ENCODE assay signal across 8 mouse cellular contexts in the genomic region with DNA sequence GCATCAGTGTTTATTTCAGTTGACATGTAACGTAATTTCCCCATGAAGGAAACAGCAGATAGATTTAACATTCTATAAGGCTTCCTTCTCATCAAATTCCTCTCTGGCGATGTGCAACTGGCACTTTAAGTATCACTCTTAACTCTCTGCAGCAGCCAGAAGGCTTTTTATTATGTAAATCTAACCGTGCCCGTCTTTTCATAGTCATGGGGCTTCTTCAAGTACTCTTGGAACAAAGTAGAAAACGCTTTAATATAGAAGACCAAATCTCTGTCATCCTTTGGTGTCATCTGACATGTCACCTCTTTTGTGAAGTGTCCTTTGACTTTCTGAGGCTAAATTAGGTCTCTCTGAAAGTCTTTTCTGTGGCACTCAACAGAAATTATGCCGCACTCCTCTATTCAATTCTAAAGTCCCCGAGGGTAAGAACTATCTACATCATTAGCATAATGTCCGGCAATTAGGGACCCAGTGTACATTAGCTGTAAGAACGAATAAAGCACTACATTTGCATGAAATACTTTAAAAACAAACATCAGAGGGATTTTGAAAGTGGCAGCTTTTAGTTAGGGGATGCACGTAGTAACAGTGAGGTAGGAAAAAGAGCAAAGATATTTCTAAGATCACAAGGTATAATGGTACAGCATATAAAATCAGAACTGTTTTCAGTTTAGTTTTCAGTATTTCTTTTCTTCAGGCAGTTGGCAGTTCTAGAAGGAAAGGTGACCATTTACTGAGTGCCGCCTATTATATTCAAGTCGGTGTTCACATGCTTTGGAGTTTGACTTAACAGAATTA. TPM values are rescaled to one million over a fixed set of nuclear protein-coding genes. Genes with fewer than 3 reads are reported as not detected.
DNase-seq lines count a peak whose midpoint lies in the region; ATAC-seq and TF ChIP-seq lines count a peak whose summit lies in the region.

No protein-coding gene starts in this region.

- H3K4me3 ChIP-seq in gastrocnemius, adult 2 months, result peak overlapping the region; percentile 83
- H3K4me3 ChIP-seq in E14TG2a.4 (replicated peaks; ENCODE audit: low read length), result peak overlapping the region; percentile 95
- peak overlapping the region; percentile 90 for H3K4me3 ChIP-seq in forebrain, embryonic 13.5 days
- H3K4me3 ChIP-seq in liver, embryonic 15.5 days (replicated peaks), result peak overlapping the region; percentile 98

- no peaks in the 10 kb centered on the region for H3K27me3 ChIP-seq in E14TG2a.4 (ENCODE audit: insufficient read depth, low read length)
- H3K27me3 ChIP-seq in forebrain, embryonic 13.5 days, result no peaks in the 10 kb centered on the region
- H3K27me3 ChIP-seq in liver, embryonic 15.5 days, result no peaks in the 10 kb centered on the region

- intact Hi-C loops in gastrocnemius, adult 2 months (cut with DNase I), result loop anchor here (2.0 kb wide), 1 partner anchor 20 kb away; the partner anchor contains the start of gene Tmem19

- DNase-seq in gastrocnemius, adult 2 months, result no peak
- DNase-seq in gastrocnemius, postnatal 4 days (ENCODE audit: low spot score in 2 of 2), result no peak
- no peak for DNase-seq in frontal cortex, postnatal 25 days (ENCODE audit: low spot score in 2 of 2)
- DNase-seq in c-Kit-positive CD71-positive TER-119-positive erythroid progenitor cells, embryonic 14.5 days (ENCODE audit: low spot score), result no peak
- DNase-seq in cerebellum, adult 11 months, result no peak

- peak overlapping the region; percentile 95 for H3K9ac ChIP-seq in forebrain, embryonic 13.5 days
- H3K9ac ChIP-seq in liver, embryonic 15.5 days, result peak overlapping the region; percentile 90

- ATAC-seq in forebrain, embryonic 13.5 days, result no peak; the same call in 1 of the 2 replicates
- no peak for ATAC-seq in liver, embryonic 15.5 days (ENCODE audit: insufficient read depth)

- peaks cover 13% of the 10 kb centered on the region for H3K36me3 ChIP-seq in E14TG2a.4 (ENCODE audit: insufficient read depth, low read length)
- H3K36me3 ChIP-seq in forebrain, embryonic 13.5 days (ENCODE audit: poor library complexity, severe bottlenecking), result no peaks in the 10 kb centered on the region
- H3K36me3 ChIP-seq in liver, embryonic 15.5 days (replicated peaks), result peaks cover 5% of the 10 kb centered on the region; the same call in 1 of the 2 replicates

- H3K9me3 ChIP-seq in E14TG2a.4 (ENCODE audit: low read length), result no peaks in the 10 kb centered on the region
- H3K9me3 ChIP-seq in forebrain, embryonic 13.5 days (replicated peaks), result no peaks in the 10 kb centered on the region
- no peaks in the 10 kb centered on the region for H3K9me3 ChIP-seq in liver, embryonic 15.5 days (replicated peaks)

- H3K4me2 ChIP-seq in forebrain, embryonic 13.5 days, result peak overlapping the region; percentile 75
- H3K4me2 ChIP-seq in liver, embryonic 15.5 days, result peak overlapping the region; percentile 76

- peak overlapping the region; percentile 98 for H3K27ac ChIP-seq in gastrocnemius, adult 2 months
- H3K27ac ChIP-seq in forebrain, embryonic 13.5 days, result peak overlapping the region; percentile 98
- peak overlapping the region; percentile 99; the same call in 1 of the 2 replicates for H3K27ac ChIP-seq in liver, embryonic 15.5 days (replicated peaks)

- WGBS in forebrain, embryonic 13.5 days, result 7% methylated on average over 12 of the region's 12 CpGs
- WGBS in liver, embryonic 15.5 days (ENCODE audit: insufficient replicate concordance), result 56% methylated on average over 12 of the region's 12 CpGs

- peaks cover 57% of the 10 kb centered on the region for H3K4me1 ChIP-seq in E14TG2a.4 (replicated peaks; ENCODE audit: low read depth, low read length)
- H3K4me1 ChIP-seq in forebrain, embryonic 13.5 days, result peaks cover 44% of the 10 kb centered on the region
- peaks cover 33% of the 10 kb centered on the region for H3K4me1 ChIP-seq in liver, embryonic 15.5 days (replicated peaks)

- no peak for TF ChIP-seq CTCF in gastrocnemius, adult 2 months (IDR thresholded peaks at IDR 0.05)
- no peak for TF ChIP-seq CTCF in E14TG2a.4 (conservative IDR thresholded peaks at IDR 0.05; ENCODE audit: low read length)

RNA-seq across cellular contexts. Expression of gene Thap2, which starts 1.2 kb away (rescaled TPM):
- 10 to 100 TPM in 1 of 2 experiments, 1 to 10 TPM in 1; 5.3 to 11.1 TPM for total RNA-seq in gastrocnemius, adult 2 months (2021)
- total RNA-seq in gastrocnemius, postnatal 4 days (2021), result 1 to 10 TPM; 6.5 to 9.1 TPM
- 35.6 and 37.1 TPM in 2 replicates for polyA plus RNA-seq in forebrain, embryonic 13.5 days (2015; fragmentation: Nextera tagmentation; extraction: Ambion mirVana)
- 5.3 and 6.1 TPM in 2 replicates for polyA plus RNA-seq in liver, embryonic 15.5 days (2015; fragmentation: Nextera tagmentation; extraction: Ambion mirVana)

RNA-seq across cellular contexts. Expression of gene Zfc3h1, which starts 1.7 kb away (rescaled TPM):
- total RNA-seq in gastrocnemius, adult 2 months (2021), result 10 to 100 TPM; 13.0 to 14.5 TPM
- total RNA-seq in gastrocnemius, postnatal 4 days (2021), result 10 to 100 TPM; 23.0 to 28.3 TPM
- polyA plus RNA-seq in forebrain, embryonic 13.5 days (2015; fragmentation: Nextera tagmentation; extraction: Ambion mirVana), result 17.7 and 20.0 TPM in 2 replicates
- polyA plus RNA-seq in liver, embryonic 15.5 days (2015; fragmentation: Nextera tagmentation; extraction: Ambion mirVana), result 6.5 and 8.3 TPM in 2 replicates

RNA-seq across cellular contexts. Expression of gene Tmem19, which starts 20.7 kb away (rescaled TPM):
- total RNA-seq in gastrocnemius, adult 2 months (2021), result 10 to 100 TPM; 11.6 to 17.4 TPM
- total RNA-seq in gastrocnemius, postnatal 4 days (2021), result 10 to 100 TPM; 17.6 to 20.5 TPM
- polyA plus RNA-seq in forebrain, embryonic 13.5 days (2015; fragmentation: Nextera tagmentation; extraction: Ambion mirVana), result 34.1 and 35.0 TPM in 2 replicates
- polyA plus RNA-seq in liver, embryonic 15.5 days (2015; fragmentation: Nextera tagmentation; extraction: Ambion mirVana), result 8.3 and 8.9 TPM in 2 replicates
